Mouse (Mus musculus) midbrain, embryonic 11.5 days (tissue): ENCODE measurements around the gene Cdc20b. TPM values are rescaled to one million over a fixed set of nuclear protein-coding genes. Genes with fewer than 3 reads are reported as not detected.

Source experiments
- ATAC-seq: fragments of 200-750 bp; cut with Nextera tagmentation; 2 replicates; pipeline ENCODE4 v1.8.0; 2017; ENCODE audit warnings: moderate TSS enrichment, moderate library complexity; ENCODE audit not compliant: low FRiP score
- DNase-seq: peaks from one replicate; pipeline ENCODE4 v3.0.0; 2015; ENCODE audit warnings: low spot score; ENCODE audit errors: missing footprints
- H3K27ac ChIP-seq: fragments of 300-500 bp; sonication (generic); 2 replicates; pipeline ENCODE4 v1.5.1; 2014; ENCODE audit warnings: low read depth, low read length
- H3K27me3 ChIP-seq: fragments of 300-500 bp; sonication (generic); 2 replicates; pipeline ENCODE4 v1.6.1; 2014; ENCODE audit warnings: mild to moderate bottlenecking, low read length, moderate library complexity, mixed read lengths; ENCODE audit not compliant: control insufficient read depth, insufficient read depth
- H3K36me3 ChIP-seq: fragments of 300-500 bp; sonication (generic); 2 replicates; pipeline ENCODE4 v1.6.1; 2014; ENCODE audit warnings: mild to moderate bottlenecking, low read length, moderate library complexity, mixed read lengths; ENCODE audit not compliant: control insufficient read depth, insufficient read depth
- H3K4me1 ChIP-seq: fragments of 300-500 bp; sonication (generic); 2 replicates; pipeline ENCODE4 v1.6.1; 2014; ENCODE audit warnings: low read length; ENCODE audit not compliant: control insufficient read depth, insufficient read depth
- H3K4me2 ChIP-seq: fragments of 300-500 bp; sonication (generic); 2 replicates; pipeline ENCODE4 v1.6.1; 2014; ENCODE audit warnings: mild to moderate bottlenecking, moderate library complexity
- H3K4me3 ChIP-seq: fragments of 300-500 bp; sonication (generic); 2 replicates; pipeline ENCODE4 v1.5.1; 2014; ENCODE audit warnings: low read depth, low read length
- H3K9ac ChIP-seq: fragments of 300-500 bp; sonication (generic); 2 replicates; pipeline ENCODE4 v1.6.1; 2014; ENCODE audit warnings: low read length
- H3K9me3 ChIP-seq: fragments of 300-500 bp; sonication (generic); 2 replicates; pipeline ENCODE4 v1.6.1; 2016; ENCODE audit warnings: low read length; ENCODE audit not compliant: control insufficient read depth
- WGBS: fragments of 180-500 bp; shearing (Covaris S2); extraction: QIAGEN DNeasy Blood & Tissue Kit; methylation state at CpG from one replicate; pipeline ENCODE4 v1.1.7; 2014; 5-methylcytosine and 5-hydroxymethylcytosine counted together
- polyA plus RNA-seq: library from polyadenylated mRNA; unstranded; fragments of >200 nt; fragmentation: Nextera tagmentation; extraction: Ambion mirVana; gene quantifications from 2 replicates; pipeline ENCODE4 v1.2.1, GENCODE M21; 2014

The Cdc20b gene
- polyA plus RNA-seq, 1 experiment from 2014 or later, result not detected

DNA sequence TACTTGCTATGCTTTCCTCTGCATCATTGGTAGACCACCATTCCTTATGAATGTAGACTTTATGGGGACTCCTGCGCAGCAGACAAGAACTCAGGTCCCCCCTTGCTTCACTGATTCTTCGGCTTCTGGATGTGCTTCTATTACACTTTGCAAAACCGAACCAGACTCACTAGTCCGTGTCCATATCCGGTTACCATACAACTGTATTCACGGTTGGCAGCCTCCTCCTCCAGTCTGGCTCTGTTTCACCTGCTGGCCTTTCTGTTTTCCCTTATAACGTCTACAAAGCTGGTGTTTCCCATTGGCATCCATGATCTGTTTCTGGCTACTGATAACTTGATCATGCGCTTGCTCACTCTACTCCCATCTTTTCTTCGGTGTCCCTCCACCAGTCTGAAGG, 29.6 kb downstream of the Cdc20b start:
- Histone ChIP-seq H3K27me3 (no peaks in the 10 kb centered on the region; the same call in 1 of the 2 replicates), H3K4me1 (no peaks in the 10 kb centered on the region), H3K4me2 (no peak overlapping the region), H3K4me3 (no peak overlapping the region), H3K27ac (no peak overlapping the region), H3K9ac (no peak overlapping the region), H3K36me3 (no peaks in the 10 kb centered on the region), H3K9me3 (no peaks in the 10 kb centered on the region)
- ATAC-seq, result no peak
- DNase-seq, result no peak
- WGBS, result 91% methylated on average over 9 of the region's 9 CpGs

DNA sequence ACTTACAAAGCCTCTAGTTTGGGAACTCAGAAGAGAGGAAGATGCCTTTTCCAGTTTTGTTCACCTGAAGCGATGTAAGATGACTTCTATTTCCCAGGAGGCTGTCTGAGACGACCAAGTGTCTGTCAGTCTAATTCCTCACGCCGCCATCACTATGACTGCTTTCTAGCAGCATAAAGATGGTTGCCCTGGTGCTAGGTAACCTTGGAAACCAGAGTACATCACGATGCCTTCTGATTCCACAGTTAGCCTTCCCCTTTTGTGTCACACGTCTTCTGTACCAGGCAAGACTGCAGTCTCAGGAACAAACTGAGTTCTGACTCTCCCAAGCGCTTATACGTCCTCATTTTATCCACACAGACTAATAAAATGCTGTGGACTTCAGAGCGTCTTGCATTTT, 44.1 kb downstream of the Cdc20b start:
- no peak overlapping the region for H3K9ac ChIP-seq
- H3K27me3 ChIP-seq, result no peaks in the 10 kb centered on the region
- H3K27ac ChIP-seq, result no peak overlapping the region; the same call in 1 of the 2 replicates
- peak; percentile 86 for ATAC-seq
- no peak overlapping the region for H3K4me2 ChIP-seq
- DNase-seq, result peak; percentile 87
- WGBS, result 40% methylated on average over 9 of the region's 9 CpGs
- no peak overlapping the region for H3K4me3 ChIP-seq
- H3K9me3 ChIP-seq, result no peaks in the 10 kb centered on the region
- H3K36me3 ChIP-seq, result no peaks in the 10 kb centered on the region
- peaks cover 5% of the 10 kb centered on the region for H3K4me1 ChIP-seq

DNA sequence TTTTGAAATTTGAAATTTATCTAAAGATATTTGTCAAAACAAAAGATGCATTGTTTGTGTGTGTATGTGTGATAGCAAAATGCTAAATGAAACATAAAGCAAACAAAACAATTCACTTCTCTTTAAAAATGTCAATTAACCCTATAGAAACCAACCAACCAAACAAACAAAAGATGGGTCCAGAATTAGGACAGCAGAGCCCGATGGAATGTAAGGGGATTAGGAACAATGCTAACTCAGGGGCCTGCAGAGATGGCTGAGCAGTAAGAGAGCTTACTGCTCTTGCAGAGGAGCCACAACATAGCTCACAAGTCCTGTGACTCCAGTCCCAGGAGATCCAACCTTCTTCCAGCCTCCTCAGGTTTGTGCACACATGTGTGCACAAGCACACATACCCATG, 47.2 kb downstream of the Cdc20b start:
- Histone ChIP-seq H3K4me3 (no peak overlapping the region), H3K4me2 (no peak overlapping the region), H3K4me1 (peaks cover 5% of the 10 kb centered on the region), H3K27ac (no peak overlapping the region), H3K36me3 (no peaks in the 10 kb centered on the region), H3K9ac (no peak overlapping the region), H3K9me3 (no peaks in the 10 kb centered on the region), H3K27me3 (no peaks in the 10 kb centered on the region)
- DNase-seq (no peak), ATAC-seq (no peak)
- 18% methylated on average over 1 of the region's 1 CpGs for WGBS

DNA sequence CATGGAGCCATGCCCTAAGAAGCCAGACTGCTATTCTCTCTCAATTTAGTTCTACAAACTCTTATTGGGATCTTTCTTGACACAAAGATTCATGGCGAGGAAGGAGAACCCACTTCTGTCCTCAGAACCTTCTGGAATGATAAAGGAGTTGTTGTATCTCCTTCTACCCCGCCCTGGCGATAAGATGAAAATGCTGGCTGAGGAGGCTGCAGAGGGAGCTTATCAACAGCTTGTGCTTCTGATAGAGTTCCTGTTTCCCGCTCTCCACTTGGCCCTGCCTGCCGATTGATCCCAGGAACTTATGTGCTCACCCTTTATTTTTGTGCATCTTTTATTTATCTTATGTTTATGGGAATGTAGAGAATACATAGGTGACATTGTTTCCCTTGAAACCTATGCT, 49.8 kb downstream of the Cdc20b start:
- DNase-seq, result no peak
- H3K9me3 ChIP-seq, result no peaks in the 10 kb centered on the region
- 82% methylated on average over 5 of the region's 5 CpGs for WGBS
- H3K9ac ChIP-seq, result no peak overlapping the region
- H3K27ac ChIP-seq, result no peak overlapping the region
- no peaks in the 10 kb centered on the region for H3K36me3 ChIP-seq
- peaks cover 5% of the 10 kb centered on the region for H3K4me1 ChIP-seq
- no peak overlapping the region for H3K4me3 ChIP-seq
- no peak overlapping the region for H3K4me2 ChIP-seq
- H3K27me3 ChIP-seq, result no peaks in the 10 kb centered on the region
- ATAC-seq, result no peak

DNA sequence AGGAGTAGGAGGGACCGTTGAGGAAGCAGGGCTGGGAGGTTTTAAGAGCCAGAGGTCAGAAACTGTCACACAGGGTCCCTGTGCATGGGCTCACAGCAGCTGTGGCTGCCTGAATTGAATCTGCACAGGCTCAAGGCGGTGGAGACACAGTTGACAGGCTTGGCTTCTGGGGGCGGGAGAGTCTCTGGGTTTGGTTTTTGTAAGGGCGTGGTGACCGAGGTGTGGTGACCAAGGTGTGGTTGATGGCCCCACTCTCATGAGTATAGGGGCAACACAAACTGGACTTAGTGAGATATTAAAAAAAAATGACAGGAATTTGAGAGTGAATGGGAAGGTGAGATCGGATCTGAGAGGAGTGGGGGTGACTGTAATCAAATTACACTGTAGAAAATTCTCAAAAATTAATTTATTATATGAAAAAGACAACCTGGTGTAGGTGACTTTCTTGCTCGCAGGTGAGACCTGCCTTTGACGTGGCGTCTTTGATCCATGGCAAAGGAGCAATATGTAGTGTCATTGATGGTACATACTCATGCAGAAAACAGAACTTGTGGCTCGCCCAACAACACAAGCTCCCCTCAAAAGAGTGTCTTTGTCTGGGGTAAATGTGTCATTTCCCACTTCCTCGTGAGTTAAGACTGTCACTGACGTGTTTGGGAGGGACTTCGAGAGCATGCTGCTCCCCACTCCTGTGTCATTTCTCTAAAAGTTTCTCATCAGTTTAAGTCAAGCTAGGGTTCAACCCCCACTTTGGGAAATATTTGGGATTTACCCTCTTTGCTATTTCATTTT, 52.5 kb downstream of the Cdc20b start:
- H3K36me3 ChIP-seq, result no peaks in the 10 kb centered on the region
- WGBS, result 87% methylated on average over 13 of the region's 13 CpGs
- DNase-seq, result no peak
- peaks cover 3% of the 10 kb centered on the region for H3K4me1 ChIP-seq
- ATAC-seq, result no peak
- no peaks in the 10 kb centered on the region for H3K27me3 ChIP-seq
- H3K4me2 ChIP-seq, result no peak overlapping the region
- H3K27ac ChIP-seq, result no peak overlapping the region
- H3K9ac ChIP-seq, result no peak overlapping the region
- no peaks in the 10 kb centered on the region for H3K9me3 ChIP-seq
- H3K4me3 ChIP-seq, result no peak overlapping the region

DNA sequence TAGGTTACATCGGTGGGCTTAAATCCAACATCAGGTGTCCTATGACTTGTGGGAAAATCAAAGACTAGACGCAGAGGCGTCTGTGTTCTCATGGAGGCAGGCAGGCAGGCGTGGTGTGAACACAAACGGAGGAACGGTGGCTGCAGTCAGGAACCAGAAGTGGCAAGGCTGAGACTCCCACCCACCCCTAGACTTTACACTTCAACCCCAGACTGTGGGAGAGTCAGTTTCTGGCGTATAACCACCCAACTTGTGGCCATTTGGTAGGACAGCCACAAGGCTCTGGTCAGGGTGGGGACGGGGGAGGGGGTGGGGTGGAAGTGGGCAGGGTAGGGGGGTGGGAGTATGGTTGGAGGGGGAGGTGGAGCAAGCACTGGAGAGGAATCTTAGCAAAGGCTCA, 55.6 kb downstream of the Cdc20b start:
- no peaks in the 10 kb centered on the region for H3K27me3 ChIP-seq
- ATAC-seq, result no peak
- H3K4me1 ChIP-seq, result no peaks in the 10 kb centered on the region
- no peak for DNase-seq
- no peak overlapping the region for H3K27ac ChIP-seq
- H3K9ac ChIP-seq, result no peak overlapping the region
- H3K4me2 ChIP-seq, result no peak overlapping the region
- H3K4me3 ChIP-seq, result no peak overlapping the region
- H3K9me3 ChIP-seq, result no peaks in the 10 kb centered on the region
- WGBS, result 86% methylated on average over 8 of the region's 8 CpGs
- no peaks in the 10 kb centered on the region for H3K36me3 ChIP-seq

DNA sequence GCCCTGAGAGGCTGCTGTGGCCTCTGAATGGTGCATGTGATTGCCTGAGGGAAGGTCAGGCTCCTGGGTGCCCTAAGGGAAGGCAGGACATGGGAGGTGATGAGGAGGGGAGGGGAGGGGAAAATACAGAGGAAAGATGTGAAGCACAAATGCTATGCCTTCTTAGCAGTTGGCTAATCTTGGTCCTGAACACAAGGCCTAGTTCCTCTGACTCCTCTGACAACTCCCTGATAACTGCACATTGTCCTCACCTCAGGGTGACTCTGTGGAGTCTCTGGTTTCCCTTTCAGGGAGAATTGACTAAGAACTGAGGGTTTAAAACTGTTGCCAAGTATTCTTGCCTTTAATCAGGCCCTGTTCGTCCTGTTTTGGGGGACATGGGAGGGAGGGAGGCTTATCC, 59.7 kb downstream of the Cdc20b start:
- DNase-seq, result no peak
- no peak overlapping the region for H3K4me2 ChIP-seq
- no peak for ATAC-seq
- no peak overlapping the region for H3K27ac ChIP-seq
- H3K4me1 ChIP-seq, result no peaks in the 10 kb centered on the region
- H3K27me3 ChIP-seq, result no peaks in the 10 kb centered on the region
- H3K9ac ChIP-seq, result no peak overlapping the region
- H3K36me3 ChIP-seq, result no peaks in the 10 kb centered on the region
- no peak overlapping the region for H3K4me3 ChIP-seq
- 67% methylated on average over 1 of the region's 1 CpGs for WGBS
- H3K9me3 ChIP-seq, result no peaks in the 10 kb centered on the region

DNA sequence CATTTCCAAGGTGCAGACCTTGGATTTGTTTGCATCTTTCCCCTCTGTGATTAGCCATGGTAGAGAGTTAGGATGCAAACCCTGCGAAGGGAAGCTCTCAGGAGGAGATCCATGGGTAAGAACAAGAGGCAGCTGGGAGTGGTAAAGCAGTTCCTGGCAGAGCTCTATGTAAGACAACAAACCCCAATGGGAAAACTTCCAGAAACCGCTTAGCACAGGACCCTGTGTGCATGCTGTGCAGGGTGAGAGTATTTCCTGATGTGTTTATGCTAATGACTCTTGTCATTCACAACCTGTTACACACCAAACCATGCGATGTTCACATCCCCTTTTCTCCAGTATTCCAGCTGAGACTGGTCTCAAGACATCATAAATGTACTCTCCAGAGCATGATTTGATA, 62.1 kb downstream of the Cdc20b start:
- no peak for DNase-seq
- no peaks in the 10 kb centered on the region for H3K27me3 ChIP-seq
- no peak for ATAC-seq
- no peak overlapping the region for H3K4me3 ChIP-seq
- 81% methylated on average over 3 of the region's 3 CpGs for WGBS
- H3K36me3 ChIP-seq, result no peaks in the 10 kb centered on the region
- H3K9ac ChIP-seq, result no peak overlapping the region
- H3K4me2 ChIP-seq, result no peak overlapping the region
- no peaks in the 10 kb centered on the region for H3K4me1 ChIP-seq
- no peak overlapping the region for H3K27ac ChIP-seq
- no peaks in the 10 kb centered on the region for H3K9me3 ChIP-seq

DNA sequence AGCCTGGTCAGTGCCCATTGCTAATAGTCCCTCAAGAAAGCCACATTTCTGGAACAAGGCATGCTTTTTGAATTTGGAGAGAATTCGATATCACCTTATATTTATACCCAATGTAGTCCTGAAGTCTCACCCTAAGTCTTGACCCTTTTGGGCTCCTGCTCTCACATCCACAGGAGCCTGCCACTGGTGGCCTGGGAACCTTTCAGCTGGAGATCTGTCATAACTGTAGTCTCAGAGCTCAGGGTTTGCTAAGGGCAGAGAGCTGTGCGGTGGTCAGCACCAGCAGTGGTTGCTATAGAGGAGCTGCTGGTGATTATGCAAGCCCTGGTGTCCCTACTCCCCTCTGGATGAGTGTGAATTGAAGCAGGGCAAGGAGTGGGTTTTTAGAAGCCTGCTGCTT, 63.5 kb downstream of the Cdc20b start:
- H3K4me3 ChIP-seq, result no peak overlapping the region
- H3K27ac ChIP-seq, result no peak overlapping the region
- H3K9me3 ChIP-seq, result no peaks in the 10 kb centered on the region
- H3K27me3 ChIP-seq, result no peaks in the 10 kb centered on the region
- H3K4me2 ChIP-seq, result no peak overlapping the region
- H3K36me3 ChIP-seq, result no peaks in the 10 kb centered on the region
- no peak overlapping the region for H3K9ac ChIP-seq
- DNase-seq, result no peak
- no peak for ATAC-seq
- no peaks in the 10 kb centered on the region for H3K4me1 ChIP-seq
- 92% methylated on average over 2 of the region's 2 CpGs for WGBS
